ENCODE assay signal across 9 mouse cellular contexts in genomic region chrX:169906054-169906508, GRCm38 (mm10).
DNase-seq lines count a peak whose midpoint lies in the region; ATAC-seq and TF ChIP-seq lines count a peak whose summit lies in the region.
"Had no signal": no experiment of that assay in that cellular context is flagged by ENCODE, and none has a peak within 500 bp of the region (broad histone marks: within the 10 kb centered on the region; RNA-seq: fewer than 3 reads in every experiment).

No protein-coding gene starts in this region.

- in situ Hi-C loops in ES-E14 (cut with MboI; ENCODE audit: low sequenced_read_pairs in 2 of 2, unreplicated experiment in 2 of 2), result no loop called here

- ATAC-seq in hindbrain, embryonic 11.5 days (ENCODE audit: low FRiP score), result peak; percentile 93

- H3K9ac ChIP-seq in ES-E14 (ENCODE audit: insufficient read depth, low read depth, low read length, poor library complexity, severe bottlenecking), result no peak overlapping the region
- no peak overlapping the region for H3K9ac ChIP-seq in hindbrain, embryonic 11.5 days (ENCODE audit: low read depth, low read length)

- no peaks in the 10 kb centered on the region for H3K9me3 ChIP-seq in ES-E14 (ENCODE audit: control insufficient read depth, insufficient read depth, low read depth, low read length)
- no peaks in the 10 kb centered on the region for H3K9me3 ChIP-seq in hindbrain, embryonic 11.5 days (ENCODE audit: control insufficient read depth, low read length)

- no peak overlapping the region for H3K4me2 ChIP-seq in hindbrain, embryonic 11.5 days (replicated peaks; ENCODE audit: low read depth, low read length)

- H3K4me1 ChIP-seq in ES-E14 (ENCODE audit: control insufficient read depth in 2 of 2, insufficient read depth in 2 of 2, low read length in 2 of 2, poor library complexity in 1 of 2), result no peaks in the 10 kb centered on the region
- H3K4me1 ChIP-seq in hindbrain, embryonic 11.5 days (replicated peaks; ENCODE audit: control insufficient read depth, insufficient read depth, low read length), result no peaks in the 10 kb centered on the region

- no peaks in the 10 kb centered on the region; the same call in 1 of the 2 replicates for H3K27me3 ChIP-seq in hindbrain, embryonic 11.5 days (ENCODE audit: control insufficient read depth, insufficient read depth, low read length)

- WGBS in hindbrain, embryonic 11.5 days, result 9% methylated on average over 5 of the region's 5 CpGs

- no peak overlapping the region for H3K4me3 ChIP-seq in ES-E14 (ENCODE audit: insufficient read depth in 1 of 2, low read depth in 1 of 2, low read length in 2 of 2, poor library complexity in 1 of 2, severe bottlenecking in 1 of 2)
- no peak overlapping the region for H3K4me3 ChIP-seq in hindbrain, embryonic 11.5 days (ENCODE audit: low read depth, low read length)

- DNase-seq in cerebellum, postnatal 10 days, result peak; percentile 31 to 40
- DNase-seq in cerebellum, adult 9-10 months, result no peak
- DNase-seq in ES-E14 (ENCODE audit: low read depth, low spot score), result peak; percentile 29
- DNase-seq in hindbrain, embryonic 11.5 days (ENCODE audit: low spot score), result peak; percentile 64
- peak; percentile 35 to 44 for DNase-seq in kidney, postnatal 4 days
- DNase-seq in thymus, postnatal 14 days, result no peak
- DNase-seq in layer of hippocampus, adult 11-12 months (ENCODE audit: low spot score), result no peak
- DNase-seq in right cerebral cortex, postnatal 4 days, result no peak
- DNase-seq: cerebellum, adult 18-20 months had no signal

- no peaks in the 10 kb centered on the region for H3K36me3 ChIP-seq in ES-E14 (ENCODE audit: control insufficient read depth, insufficient read depth, low read length, poor library complexity, severe bottlenecking)
- no peaks in the 10 kb centered on the region for H3K36me3 ChIP-seq in hindbrain, embryonic 11.5 days (ENCODE audit: control insufficient read depth, insufficient read depth, low read length)

- H3K27ac ChIP-seq in ES-E14 (ENCODE audit: insufficient read depth, low read depth, low read length, poor library complexity, severe bottlenecking), result no peak overlapping the region
- no peak overlapping the region for H3K27ac ChIP-seq in hindbrain, embryonic 11.5 days (ENCODE audit: low read depth, low read length)

TF ChIP-seq in ES-E14, 5 proteins besides CTCF, POLR2A, EP300 and RAD21:
- TF ChIP-seq CHD2 (IDR thresholded peaks at IDR 0.05; ENCODE audit: low read depth, low read length) (no peak), ZC3H11A (IDR thresholded peaks at IDR 0.05; ENCODE audit: borderline replicate concordance, low read depth, low read length) (no peak), ZNF384 (IDR thresholded peaks at IDR 0.05; ENCODE audit: low read depth, low read length) (no peak), MAFK (IDR thresholded peaks at IDR 0.05; ENCODE audit: insufficient read depth, low read depth, low read length) (no peak), HCFC1 (IDR thresholded peaks at IDR 0.05; ENCODE audit: borderline replicate concordance, insufficient read depth, low read length) (no peak)

Comparison
In these comparisons a context has a peak if more than half of its experiments do, and no peak if none do; other contexts are left out.
1. DNase-seq: peak in cerebellum, postnatal 10 days (2 of 2), ES-E14 (single experiment), hindbrain, embryonic 11.5 days (single experiment) and kidney, postnatal 4 days (2 of 2); none in cerebellum, adult 9-10 months (single experiment), thymus, postnatal 14 days (single experiment), layer of hippocampus, adult 11-12 months (single experiment) and right cerebral cortex, postnatal 4 days (single experiment).